Mouse (Mus musculus) right cerebral cortex, postnatal 25 days (tissue): ENCODE measurements around the gene Gm21885.

ENCODE experiments used
- DNase-seq: peaks from one replicate; pipeline ENCODE4 v3.0.0; 2022

Gene Gm21885

GRCm38 (mm10) chr11:94269906-94270305 is 11.8 kb upstream of the Gm21885 start:
- DNase-seq = no peak

- DNase-seq = no peak
Measured at GRCm38 (mm10) chr11:94271015-94271414, 10.7 kb upstream of the Gm21885 start.

- DNase-seq = no peak
Measured at GRCm38 (mm10) chr11:94272960-94273927, 8.4 kb upstream of the Gm21885 start.

GRCm38 (mm10) chr11:94274206-94274867 is 7.3 kb upstream of the Gm21885 start:
- DNase-seq = no peak

- no peak for DNase-seq
Measured at GRCm38 (mm10) chr11:94275226-94275625, 6.4 kb upstream of the Gm21885 start.

- no peak for DNase-seq
Measured at GRCm38 (mm10) chr11:94275686-94276085, 6.0 kb upstream of the Gm21885 start.

GRCm38 (mm10) chr11:94276869-94277337 is 4.8 kb upstream of the Gm21885 start:
- peak; percentile 88 for DNase-seq

GRCm38 (mm10) chr11:94282291-94282690 is 618 bp downstream of the Gm21885 start:
- no peak for DNase-seq

GRCm38 (mm10) chr11:94283536-94284099 is 1.9 kb downstream of the Gm21885 start:
- no peak for DNase-seq

- no peak for DNase-seq
Measured at GRCm38 (mm10) chr11:94285886-94286574, 4.4 kb downstream of the Gm21885 start.

- DNase-seq = no peak
Measured at GRCm38 (mm10) chr11:94287105-94287504, 5.4 kb downstream of the Gm21885 start.

GRCm38 (mm10) chr11:94290062-94290740 is 8.5 kb downstream of the Gm21885 start:
- DNase-seq = no peak

- DNase-seq = no peak
Measured at GRCm38 (mm10) chr11:94294996-94295845, 13.5 kb downstream of the Gm21885 start.

GRCm38 (mm10) chr11:94312733-94313132 is 31.1 kb downstream of the Gm21885 start:
- DNase-seq = no peak

GRCm38 (mm10) chr11:94314098-94314652 is 32.5 kb downstream of the Gm21885 start:
- no peak for DNase-seq

- DNase-seq = no peak
Measured at GRCm38 (mm10) chr11:94315308-94315707, 33.6 kb downstream of the Gm21885 start.

- no peak for DNase-seq
Measured at GRCm38 (mm10) chr11:94316528-94316927, 34.9 kb downstream of the Gm21885 start.

GRCm38 (mm10) chr11:94317014-94317413 is 35.3 kb downstream of the Gm21885 start:
- no peak for DNase-seq

GRCm38 (mm10) chr11:94317515-94317914 is 35.8 kb downstream of the Gm21885 start:
- no peak for DNase-seq

- DNase-seq = no peak
Measured at GRCm38 (mm10) chr11:94318056-94318455, 36.4 kb downstream of the Gm21885 start.
